Mouse (Mus musculus) cerebellum, adult 2 months (tissue): Measurements from ENCODE around the gene Cds2. TPM values are rescaled to one million over a fixed set of nuclear protein-coding genes. Genes with fewer than 3 reads are reported as not detected.
"Not testable (repeated sequence)": the region's sequence is repeated elsewhere in the genome, so short reads cannot be mapped to it uniquely, and the experiment has no call there.

ENCODE experiments used
- DNase-seq, 2 experiments: peaks; one replicate each; pipeline ENCODE4 v3.0.0; 2021
- H3K27ac ChIP-seq: fragments of 200-500 bp; 2 replicates; pipeline ENCODE4 v1.5.1; 2012; ENCODE audit warnings: low read length, control low read depth, inconsistent platforms; ENCODE audit not compliant: insufficient read depth
- H3K27me3 ChIP-seq: fragments of 200-500 bp; 2 replicates; pipeline ENCODE4 v1.6.1; 2012; ENCODE audit warnings: inconsistent platforms, mild to moderate bottlenecking, low read length, moderate library complexity; ENCODE audit not compliant: control insufficient read depth, insufficient read depth
- H3K4me1 ChIP-seq: fragments of 200-500 bp; 2 replicates; pipeline ENCODE4 v1.6.1; 2011; ENCODE audit warnings: low read length; ENCODE audit not compliant: control insufficient read depth, insufficient read depth
- H3K4me3 ChIP-seq: fragments of 200-500 bp; replicated peaks from 2 replicates; pipeline ENCODE3; 2011; ENCODE audit warnings: mild to moderate bottlenecking, low read depth, low read length, control low read depth; ENCODE audit not compliant: insufficient read depth
- CTCF ChIP-seq: fragments of 200-500 bp; IDR thresholded peaks from 2 replicates; pipeline ENCODE4 v1.5.1; 2011; ENCODE audit warnings: low read depth, mild to moderate bottlenecking, control low read depth, low read length, moderate library complexity, borderline replicate concordance; ENCODE audit not compliant: insufficient read depth
- POLR2A ChIP-seq: fragments of 200-500 bp; IDR thresholded peaks from 2 replicates; pipeline ENCODE4 v1.6.1; 2011; ENCODE audit warnings: low read length, control low read depth, borderline replicate concordance; ENCODE audit not compliant: insufficient read depth
- WGBS: fragments of 180-500 bp; shearing (Covaris S2); methylation state at CpG from one replicate; pipeline ENCODE4 v1.1.7; 2018; 5-methylcytosine and 5-hydroxymethylcytosine counted together
- polyA plus RNA-seq: library from polyadenylated mRNA; depleted of rRNA; stranded (reverse); fragments of >200 nt; gene quantifications from 2 replicates; pipeline ENCODE4 v1.2.3, GENCODE M21; 2012

The Cds2 gene
- polyA plus RNA-seq, 1 experiment: 152 TPM

DNA sequence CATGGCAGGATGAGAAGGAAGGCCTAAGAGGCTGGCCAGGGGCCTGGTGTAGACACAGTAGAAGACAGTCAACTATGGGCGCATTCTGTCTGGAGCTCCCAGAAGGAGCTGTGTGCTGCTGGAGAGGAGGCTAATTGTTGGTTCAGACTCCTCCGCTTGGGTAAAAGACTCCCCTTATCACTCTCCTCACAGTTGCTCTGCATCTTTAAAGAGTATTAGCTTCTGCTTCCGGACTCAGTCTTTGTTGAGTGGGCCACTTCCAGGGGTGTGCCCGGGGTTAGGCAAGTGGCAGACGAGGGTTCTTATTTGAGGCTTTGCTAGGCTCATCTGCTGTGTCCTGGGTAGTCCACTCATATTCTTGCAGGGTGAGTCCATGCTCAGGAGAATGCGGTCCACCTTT lies 45.9 kb downstream of the Cds2 start:
- Histone ChIP-seq H3K4me1 (peaks cover 11% of the 10 kb centered on the region), H3K27ac (no peak overlapping the region), H3K27me3 (no peaks in the 10 kb centered on the region), H3K4me3 (no peak overlapping the region)
- DNase-seq: no peak
- 94% methylated on average over 6 of the region's 6 CpGs for WGBS
- TF ChIP-seq CTCF (no peak), POLR2A (no peak)

- no peak for DNase-seq
- no peaks in the 10 kb centered on the region for H3K27me3 ChIP-seq
- H3K4me1 ChIP-seq: peaks cover 11% of the 10 kb centered on the region
- WGBS: 97% methylated on average over 6 of the region's 6 CpGs
- no peak overlapping the region for H3K4me3 ChIP-seq
- no peak overlapping the region for H3K27ac ChIP-seq
- no peak for TF ChIP-seq POLR2A
- TF ChIP-seq CTCF: no peak
Observed at GRCm38 (mm10) chr2:132309398-132309930, 46.5 kb downstream of the Cds2 start.

DNA sequence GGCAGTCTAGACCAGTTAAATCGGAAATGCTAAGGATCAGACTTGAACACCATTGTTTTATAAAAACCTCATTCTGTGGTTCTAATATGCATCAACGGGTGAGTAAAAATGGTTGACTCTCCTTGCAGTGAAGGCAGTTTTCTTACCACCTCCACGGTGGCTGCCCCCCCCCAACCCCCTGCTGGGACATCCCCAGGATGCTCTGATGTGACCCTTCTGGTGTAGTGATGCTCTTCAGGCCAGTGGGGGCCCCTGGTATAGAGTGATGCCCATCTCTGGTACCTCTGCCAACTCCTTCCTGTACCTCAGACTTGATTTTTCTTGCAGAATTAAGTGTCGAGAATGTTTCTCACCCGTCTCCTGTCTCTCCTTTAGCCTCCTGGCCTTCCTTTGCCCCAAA lies 49.7 kb downstream of the Cds2 start:
- TF ChIP-seq POLR2A (no peak), CTCF (no peak)
- 84% methylated on average over 5 of the region's 5 CpGs for WGBS
- no peak overlapping the region for H3K27ac ChIP-seq
- H3K27me3 ChIP-seq: no peaks in the 10 kb centered on the region
- H3K4me3 ChIP-seq: no peak overlapping the region
- DNase-seq: no peak
- H3K4me1 ChIP-seq: peaks cover 2% of the 10 kb centered on the region; the same call in 1 of the 2 replicates

- WGBS: 100% methylated on average over 2 of the region's 2 CpGs
Observed at GRCm38 (mm10) chr2:132313568-132313967, 50.6 kb downstream of the Cds2 start.

GRCm38 (mm10) chr2:132314057-132314456 lies 51.1 kb downstream of the Cds2 start:
- H3K4me3 ChIP-seq, DNase-seq, H3K27ac ChIP-seq, H3K4me1 ChIP-seq, H3K27me3 ChIP-seq: not testable (repeated sequence)
- 88% methylated on average over 8 of the region's 8 CpGs for WGBS

More at GRCm38 (mm10) chr2:132313568-132313967, 50.6 kb downstream of the Cds2 start:
- Histone ChIP-seq H3K27ac (no peak overlapping the region), H3K27me3 (no peaks in the 10 kb centered on the region), H3K4me1 (no peaks in the 10 kb centered on the region), H3K4me3 (no peak overlapping the region)
- DNase-seq: no peak
- TF ChIP-seq POLR2A (no peak), CTCF (no peak)

DNA sequence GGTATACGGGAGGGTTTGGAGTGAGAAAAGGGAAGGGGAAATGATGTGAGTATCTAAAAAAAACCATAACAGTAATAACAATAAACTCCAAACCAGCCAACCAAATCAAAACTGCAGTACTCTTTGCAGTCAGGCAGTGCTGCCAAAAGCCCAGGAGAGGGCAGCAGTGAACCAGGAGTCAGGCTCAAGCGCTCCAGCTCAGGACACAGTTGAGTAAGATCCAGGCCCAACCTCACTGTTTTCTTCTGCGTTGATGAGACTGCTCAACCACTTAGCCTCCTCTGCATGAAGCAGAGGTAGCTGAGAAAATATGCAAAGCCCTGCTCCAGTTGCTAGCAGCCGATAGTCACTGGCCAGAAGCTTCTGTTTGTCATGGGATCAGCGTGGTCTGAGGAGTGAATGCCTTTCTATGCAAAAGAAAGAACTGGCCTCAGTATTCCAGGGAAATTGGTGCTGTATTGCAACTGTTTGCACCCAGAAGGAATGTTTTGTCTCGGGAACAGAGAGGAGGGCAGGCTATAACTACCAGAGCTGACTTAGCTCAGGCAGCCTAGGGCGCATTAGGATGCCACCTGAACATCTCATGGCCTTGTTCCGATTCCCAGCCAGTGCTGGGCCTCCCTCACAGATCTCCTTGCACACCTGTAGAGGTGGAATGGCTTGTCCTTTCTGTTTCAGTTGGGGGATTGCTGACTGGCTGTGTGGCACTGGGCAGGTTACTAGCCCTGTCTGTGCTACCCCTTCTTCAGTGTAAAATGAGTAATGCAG lies 53.3 kb downstream of the Cds2 start:
- Histone ChIP-seq H3K4me1 (no peaks in the 10 kb centered on the region), H3K27me3 (no peaks in the 10 kb centered on the region), H3K27ac (no peak overlapping the region), H3K4me3 (no peak overlapping the region)
- peak; percentile 72 to 76 for DNase-seq
- WGBS: 45% methylated on average over 8 of the region's 8 CpGs
- TF ChIP-seq POLR2A: no peak
- peak; percentile 99 for TF ChIP-seq CTCF

- TF ChIP-seq POLR2A: no peak
- no peak for TF ChIP-seq CTCF
- Histone ChIP-seq H3K27me3 (no peaks in the 10 kb centered on the region), H3K4me3 (no peak overlapping the region), H3K27ac (no peak overlapping the region), H3K4me1 (no peaks in the 10 kb centered on the region)
- no peak for DNase-seq
- WGBS: 67% methylated on average over 1 of the region's 1 CpGs
Observed at GRCm38 (mm10) chr2:132317178-132317577, 54.2 kb downstream of the Cds2 start.

- DNase-seq: no peak
- Histone ChIP-seq H3K27me3 (no peaks in the 10 kb centered on the region), H3K27ac (no peak overlapping the region), H3K4me1 (no peaks in the 10 kb centered on the region), H3K4me3 (no peak overlapping the region)
- 71% methylated on average over 5 of the region's 5 CpGs for WGBS
- TF ChIP-seq CTCF (no peak), POLR2A (no peak)
Observed at GRCm38 (mm10) chr2:132320516-132320915, 57.6 kb downstream of the Cds2 start.
